Mouse (Mus musculus) thymus, adult 2 months (tissue): Measurements from ENCODE around the gene Nsun5.

Experiments used
- CTCF ChIP-seq: fragments of 200-500 bp; IDR thresholded peaks from 2 replicates; pipeline ENCODE4 v1.5.1; 2012; ENCODE audit warnings: mild to moderate bottlenecking, control low read depth, low read length, moderate library complexity, borderline replicate concordance; ENCODE audit not compliant: control insufficient read depth, poor library complexity, insufficient read depth; ENCODE audit errors: extremely low read depth
- POLR2A ChIP-seq: fragments of 200-500 bp; IDR thresholded peaks from 2 replicates; pipeline ENCODE4 v1.6.1; 2012; ENCODE audit warnings: mild to moderate bottlenecking, low read length, control low read depth, moderate library complexity; ENCODE audit not compliant: control insufficient read depth, poor library complexity, insufficient read depth; ENCODE audit errors: extremely low read depth

GRCm38 (mm10) chr5:135345989-135346388 is 23.8 kb upstream of the Nsun5 start:
- no peak for TF ChIP-seq CTCF
- TF ChIP-seq POLR2A = no peak
